Mouse (Mus musculus) thymus, adult 18-20 months (tissue): Measurements from ENCODE around the gene Wwox.
A peak's percentile ranks its signal among the peaks of the same experiment; 100 is the strongest.

Experiments
- DNase-seq, 2 experiments: peaks; one replicate each; pipeline ENCODE4 v3.0.0; 2022; ENCODE audit warnings: mixed read lengths in 2 of 2

Gene Wwox

GRCm38 (mm10) chr8:114927917-114928316 is 488.5 kb downstream of the Wwox start:
- no peak for DNase-seq

- no peak for DNase-seq
Observed at GRCm38 (mm10) chr8:114929597-114929996, 490.1 kb downstream of the Wwox start.

GRCm38 (mm10) chr8:114932071-114932630 is 492.7 kb downstream of the Wwox start:
- no peak for DNase-seq

- DNase-seq, result no peak
Observed at GRCm38 (mm10) chr8:114933248-114933647, 493.8 kb downstream of the Wwox start.

- no peak for DNase-seq
Observed at GRCm38 (mm10) chr8:114936887-114937286, 497.4 kb downstream of the Wwox start.

- DNase-seq, result no peak
Observed at GRCm38 (mm10) chr8:114939338-114939737, 499.9 kb downstream of the Wwox start.

GRCm38 (mm10) chr8:114941096-114941495 is 501.6 kb downstream of the Wwox start:
- no peak for DNase-seq

GRCm38 (mm10) chr8:114941644-114942043 is 502.2 kb downstream of the Wwox start:
- no peak for DNase-seq

GRCm38 (mm10) chr8:114947921-114948320 is 508.5 kb downstream of the Wwox start:
- DNase-seq, result no peak

GRCm38 (mm10) chr8:114956377-114957168 is 517.1 kb downstream of the Wwox start:
- no peak for DNase-seq

GRCm38 (mm10) chr8:114958437-114959107 is 519.1 kb downstream of the Wwox start:
- DNase-seq, result no peak

- no peak for DNase-seq
Observed at GRCm38 (mm10) chr8:114959406-114959805, 520.0 kb downstream of the Wwox start.

GRCm38 (mm10) chr8:114962494-114962893 is 523.0 kb downstream of the Wwox start:
- DNase-seq, result no peak

GRCm38 (mm10) chr8:114963282-114963681 is 523.8 kb downstream of the Wwox start:
- no peak for DNase-seq

- no peak for DNase-seq
Observed at GRCm38 (mm10) chr8:114964206-114964605, 524.8 kb downstream of the Wwox start.

- DNase-seq, result no peak
Observed at GRCm38 (mm10) chr8:114968842-114969241, 529.4 kb downstream of the Wwox start.

GRCm38 (mm10) chr8:114971378-114971777 is 531.9 kb downstream of the Wwox start:
- peak; percentile 50 to 61 for DNase-seq

- no peak for DNase-seq
Observed at GRCm38 (mm10) chr8:114973002-114973461, 533.6 kb downstream of the Wwox start.

- DNase-seq, result no peak
Observed at GRCm38 (mm10) chr8:114974336-114974950, 535.0 kb downstream of the Wwox start.

GRCm38 (mm10) chr8:114977746-114978145 is 538.3 kb downstream of the Wwox start:
- no peak for DNase-seq

GRCm38 (mm10) chr8:114978206-114978960 is 538.9 kb downstream of the Wwox start:
- DNase-seq, result no peak

GRCm38 (mm10) chr8:114979671-114980070 is 540.2 kb downstream of the Wwox start:
- no peak for DNase-seq

GRCm38 (mm10) chr8:114982762-114983161 is 543.3 kb downstream of the Wwox start:
- no peak for DNase-seq
